Mouse (Mus musculus) thymus, adult 2 months (tissue): ENCODE data around the gene Taf1d.

Experiments used
- CTCF ChIP-seq: fragments of 200-500 bp; IDR thresholded peaks from 2 replicates; pipeline ENCODE4 v1.5.1; 2012; ENCODE audit warnings: mild to moderate bottlenecking, control low read depth, low read length, moderate library complexity, borderline replicate concordance; ENCODE audit not compliant: control insufficient read depth, poor library complexity, insufficient read depth; ENCODE audit errors: extremely low read depth
- POLR2A ChIP-seq: fragments of 200-500 bp; IDR thresholded peaks from 2 replicates; pipeline ENCODE4 v1.6.1; 2012; ENCODE audit warnings: mild to moderate bottlenecking, low read length, control low read depth, moderate library complexity; ENCODE audit not compliant: control insufficient read depth, poor library complexity, insufficient read depth; ENCODE audit errors: extremely low read depth

DNA sequence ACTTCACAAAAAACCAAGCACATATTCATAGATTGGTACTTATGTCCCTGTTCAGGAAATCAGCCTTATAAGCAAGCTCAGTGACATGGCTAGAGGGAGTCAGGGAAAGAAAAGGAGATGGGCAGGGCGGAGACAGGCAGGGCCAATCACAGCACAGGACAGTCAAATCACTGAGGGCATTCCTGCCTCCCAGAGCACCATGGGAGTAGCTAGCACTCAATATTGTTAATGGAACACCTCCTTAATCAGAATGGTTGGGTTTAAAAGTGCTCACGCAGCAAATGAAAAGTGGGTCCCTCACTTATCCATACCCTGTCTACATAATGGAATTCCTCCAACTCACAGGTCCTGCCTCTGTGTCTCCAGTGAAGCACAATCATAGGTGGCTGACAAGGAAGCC is 3.1 kb upstream of the Taf1d start:
- TF ChIP-seq POLR2A (no peak), CTCF (no peak)
